Mouse (Mus musculus): ENCODE measurements around the gene Srrm1. TPM values are rescaled to one million over a fixed set of nuclear protein-coding genes. Genes with fewer than 3 reads are reported as not detected.
A peak's percentile ranks its signal among the peaks of the same experiment; 100 is the strongest.

The Srrm1 gene
- 202 and 213 TPM in 2 replicates for polyA plus RNA-seq (2015; fragmentation: Nextera tagmentation; extraction: Ambion mirVana)

DNA sequence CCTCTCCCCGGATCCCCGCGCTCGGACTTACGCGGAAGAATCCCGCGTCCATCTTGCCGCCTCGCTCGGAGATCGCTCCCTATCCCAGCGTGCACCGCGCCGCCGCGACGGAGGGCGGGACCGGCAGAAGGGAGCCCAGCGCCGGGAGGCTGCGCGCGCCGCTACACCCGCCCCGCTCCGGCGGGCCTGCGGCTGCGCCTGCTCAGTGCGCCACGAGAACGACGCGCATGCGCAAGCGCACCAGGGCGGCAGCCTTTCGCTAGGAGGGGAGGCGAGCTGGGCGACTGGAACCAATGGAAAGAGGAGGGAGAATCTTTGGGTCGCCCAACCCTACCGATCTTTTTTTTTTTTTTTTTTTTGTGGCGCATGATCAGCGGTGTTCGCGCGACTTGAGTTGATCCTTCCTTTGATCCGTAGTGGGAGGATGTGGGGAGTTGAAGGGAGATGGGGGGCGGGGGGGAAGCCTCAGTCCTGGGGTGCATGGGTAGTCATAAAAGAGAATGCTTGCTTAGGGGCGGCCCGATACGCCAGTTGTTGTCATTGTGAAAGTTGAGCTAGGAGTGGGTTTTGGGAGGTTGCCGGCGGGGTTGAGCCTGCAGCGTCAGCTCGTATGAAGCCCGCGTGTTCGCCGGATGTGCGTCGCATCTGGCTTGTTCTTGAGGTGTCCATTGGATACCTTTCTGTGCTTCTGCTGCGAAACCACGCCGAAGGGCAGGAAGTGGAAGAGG lies at the start of gene Srrm1:
TSS of gene Srrm1 (minus strand) at position 256 of the 728 bp plus-strand sequence.
- H3K9ac ChIP-seq: peak within 1 kb of the TSS; percentile 94
- under 1% methylated on average over 67 of the region's 69 CpGs for WGBS
- H3K36me3 ChIP-seq: peaks cover 7% of the 10 kb centered on the region; the same call in 1 of the 2 replicates
- peak within 1 kb of the TSS; percentile 99 for H3K27ac ChIP-seq (replicated peaks)
- H3K4me2 ChIP-seq (replicated peaks): peak within 1 kb of the TSS; percentile 77
- H3K9me3 ChIP-seq (replicated peaks): no peaks in the 10 kb centered on the region
- peak; percentile 94 for ATAC-seq (ENCODE audit: insufficient number of reproducible peaks, low FRiP score, low TSS enrichment, low read depth)
- H3K27me3 ChIP-seq: no peaks in the 10 kb centered on the region
- peak within 1 kb of the TSS; percentile 98 for H3K4me3 ChIP-seq (replicated peaks)
- H3K4me1 ChIP-seq: peaks cover 21% of the 10 kb centered on the region

DNA sequence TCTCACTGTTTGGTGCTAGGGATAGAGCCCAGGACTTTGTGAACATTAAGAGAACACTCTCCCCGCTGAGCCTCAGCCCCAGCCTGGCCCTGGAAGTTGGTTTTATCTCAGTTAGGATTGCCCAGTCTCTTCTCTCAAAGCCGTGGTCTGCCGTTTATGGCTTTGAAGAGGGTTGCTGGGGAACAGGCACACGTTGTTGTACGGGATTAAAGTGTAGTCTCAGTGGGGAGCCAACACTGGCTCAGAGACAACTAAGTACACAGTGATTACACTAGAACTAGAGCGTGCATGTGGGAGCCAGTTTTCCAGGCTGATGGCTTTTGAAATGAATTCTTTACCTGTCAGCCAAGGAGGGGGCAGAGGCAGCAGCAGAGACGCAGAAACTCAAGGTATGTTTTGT lies 48.8 kb upstream of the Srrm1 start:
- H3K27me3 ChIP-seq: peaks cover 21% of the 10 kb centered on the region
- H3K9ac ChIP-seq: no peak overlapping the region
- H3K4me1 ChIP-seq: peaks cover 12% of the 10 kb centered on the region
- ATAC-seq (ENCODE audit: insufficient number of reproducible peaks, low FRiP score, low TSS enrichment, low read depth): no peak
- no peak overlapping the region for H3K4me3 ChIP-seq (replicated peaks)
- 26% methylated on average over 7 of the region's 7 CpGs for WGBS
- no peaks in the 10 kb centered on the region for H3K9me3 ChIP-seq (replicated peaks)
- H3K4me2 ChIP-seq (replicated peaks): no peak overlapping the region
- no peaks in the 10 kb centered on the region for H3K36me3 ChIP-seq
- no peak overlapping the region for H3K27ac ChIP-seq (replicated peaks)

DNA sequence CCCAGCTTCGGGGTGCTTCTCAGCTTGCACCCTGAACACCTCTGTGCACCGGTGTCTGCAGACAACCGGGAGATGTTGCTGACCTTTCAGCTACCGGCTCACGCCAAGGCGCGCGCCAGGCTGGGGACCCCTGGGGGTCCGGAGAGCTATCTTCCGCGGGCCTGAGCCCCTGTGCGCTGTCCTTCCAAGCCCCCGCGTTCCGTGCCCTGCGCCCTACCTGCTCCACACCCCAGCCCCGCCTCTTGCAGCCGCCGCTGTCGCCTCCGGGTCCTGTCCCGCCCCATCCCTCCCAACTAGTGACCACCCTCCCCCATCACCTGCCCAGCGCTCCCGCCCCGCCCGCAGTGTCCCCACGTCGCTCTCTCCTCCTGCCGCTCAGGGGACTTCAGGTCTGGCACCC lies 44.9 kb upstream of the Srrm1 start, which contains the start of gene Ncmap:
TSS of gene Ncmap (minus strand) at position 237 of the 400 bp plus-strand sequence.
- Histone ChIP-seq H3K4me2 (replicated peaks) (peak within 1 kb of the TSS; percentile 65), H3K27me3 (peaks cover 35% of the 10 kb centered on the region), H3K4me3 (replicated peaks) (peak within 1 kb of the TSS; percentile 38), H3K36me3 (no peaks in the 10 kb centered on the region), H3K9ac (no peak within 1 kb of the TSS), H3K9me3 (replicated peaks) (no peaks in the 10 kb centered on the region), H3K27ac (replicated peaks) (no peak within 1 kb of the TSS), H3K4me1 (peaks cover 12% of the 10 kb centered on the region)
- under 1% methylated on average over 29 of the region's 29 CpGs for WGBS
- ATAC-seq (ENCODE audit: insufficient number of reproducible peaks, low FRiP score, low TSS enrichment, low read depth): no peak

- H3K27ac ChIP-seq (replicated peaks): no peak overlapping the region
- H3K4me2 ChIP-seq (replicated peaks): peak overlapping the region; percentile 65
- peaks cover 35% of the 10 kb centered on the region for H3K27me3 ChIP-seq
- no peak for ATAC-seq (ENCODE audit: insufficient number of reproducible peaks, low FRiP score, low TSS enrichment, low read depth)
- H3K4me3 ChIP-seq (replicated peaks): peak overlapping the region; percentile 38
- peaks cover 12% of the 10 kb centered on the region for H3K4me1 ChIP-seq
- WGBS: 4% methylated on average over 16 of the region's 16 CpGs
- no peaks in the 10 kb centered on the region for H3K36me3 ChIP-seq
- H3K9ac ChIP-seq: no peak overlapping the region
- H3K9me3 ChIP-seq (replicated peaks): no peaks in the 10 kb centered on the region
These were observed 44.4 kb upstream of the Srrm1 start for GRCm38 (mm10) chr4:135397551-135397950.

DNA sequence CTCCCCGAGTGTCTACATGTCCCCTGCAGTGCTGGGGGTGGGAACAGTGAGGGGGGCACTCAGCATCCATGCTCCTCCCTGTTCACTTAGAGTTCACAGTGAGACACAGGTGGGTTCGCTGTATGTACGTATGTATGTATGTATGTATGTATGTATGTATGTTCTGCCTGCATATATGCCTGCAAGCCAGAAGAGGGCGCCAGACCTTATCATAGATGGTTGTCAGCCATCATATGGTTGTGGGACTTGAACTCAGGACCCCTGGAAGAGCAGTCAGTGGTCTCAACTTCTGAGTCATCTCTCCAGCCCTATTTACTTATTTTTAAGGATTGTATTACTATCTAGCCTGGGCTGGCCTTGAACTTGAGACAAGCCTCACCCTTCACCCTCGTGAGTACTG lies 43.2 kb upstream of the Srrm1 start:
- peaks cover 35% of the 10 kb centered on the region for H3K27me3 ChIP-seq
- 86% methylated on average over 5 of the region's 5 CpGs for WGBS
- no peak overlapping the region for H3K27ac ChIP-seq (replicated peaks)
- H3K9ac ChIP-seq: no peak overlapping the region
- no peaks in the 10 kb centered on the region for H3K9me3 ChIP-seq (replicated peaks)
- no peak overlapping the region for H3K4me3 ChIP-seq (replicated peaks)
- H3K36me3 ChIP-seq: no peaks in the 10 kb centered on the region
- H3K4me1 ChIP-seq: peaks cover 12% of the 10 kb centered on the region
- no peak overlapping the region for H3K4me2 ChIP-seq (replicated peaks)
- ATAC-seq (ENCODE audit: insufficient number of reproducible peaks, low FRiP score, low TSS enrichment, low read depth): no peak

DNA sequence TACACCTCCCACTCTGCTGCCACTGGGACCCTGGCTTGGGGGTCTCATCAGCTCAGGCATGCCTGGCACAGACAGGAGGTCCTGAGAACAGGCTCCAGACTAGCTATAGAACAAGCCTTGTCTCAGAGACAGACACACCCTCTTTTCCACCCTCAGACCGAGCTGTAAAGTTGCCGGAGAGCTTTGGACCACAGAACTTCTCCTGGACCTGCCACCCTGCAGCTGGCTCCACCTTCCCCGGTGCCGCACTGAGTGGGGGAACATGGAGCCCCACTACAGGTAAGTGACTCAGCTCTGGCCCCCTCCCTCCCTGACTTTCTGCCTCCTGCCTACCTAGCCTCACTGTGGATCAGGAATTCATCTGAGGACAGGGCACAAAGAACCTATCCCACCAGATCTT lies 42.3 kb upstream of the Srrm1 start:
- ATAC-seq (ENCODE audit: insufficient number of reproducible peaks, low FRiP score, low TSS enrichment, low read depth): no peak
- Histone ChIP-seq H3K4me2 (replicated peaks) (no peak overlapping the region), H3K9me3 (replicated peaks) (no peaks in the 10 kb centered on the region), H3K27ac (replicated peaks) (no peak overlapping the region), H3K27me3 (peaks cover 35% of the 10 kb centered on the region), H3K4me3 (replicated peaks) (no peak overlapping the region), H3K4me1 (peaks cover 12% of the 10 kb centered on the region), H3K36me3 (no peaks in the 10 kb centered on the region), H3K9ac (no peak overlapping the region)
- WGBS: 60% methylated on average over 4 of the region's 4 CpGs

DNA sequence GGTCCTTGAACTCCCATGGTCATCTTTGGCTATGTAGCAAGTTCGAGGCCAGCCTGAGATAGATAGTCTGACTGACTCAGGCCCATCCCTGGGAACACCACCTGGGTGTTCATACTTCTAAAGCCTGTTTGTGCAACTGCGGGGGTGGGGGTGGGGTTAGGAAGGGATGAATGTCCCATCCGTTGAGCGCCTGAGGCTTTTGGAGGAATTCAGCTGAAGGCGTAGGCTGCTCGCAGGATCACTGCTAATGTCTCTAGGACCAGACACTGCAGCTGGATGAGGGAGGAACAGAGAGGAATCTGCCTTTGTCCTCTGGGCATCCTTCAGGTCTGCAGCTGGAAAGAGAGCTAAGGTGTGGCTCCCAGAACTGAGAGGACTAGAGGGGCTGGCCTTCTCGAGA lies 41.5 kb upstream of the Srrm1 start:
- no peak overlapping the region for H3K4me3 ChIP-seq (replicated peaks)
- H3K36me3 ChIP-seq: no peaks in the 10 kb centered on the region
- ATAC-seq (ENCODE audit: insufficient number of reproducible peaks, low FRiP score, low TSS enrichment, low read depth): no peak
- H3K27ac ChIP-seq (replicated peaks): no peak overlapping the region
- no peaks in the 10 kb centered on the region for H3K9me3 ChIP-seq (replicated peaks)
- peaks cover 12% of the 10 kb centered on the region for H3K4me1 ChIP-seq
- 59% methylated on average over 7 of the region's 7 CpGs for WGBS
- H3K27me3 ChIP-seq: peaks cover 35% of the 10 kb centered on the region
- no peak overlapping the region for H3K4me2 ChIP-seq (replicated peaks)
- no peak overlapping the region for H3K9ac ChIP-seq

DNA sequence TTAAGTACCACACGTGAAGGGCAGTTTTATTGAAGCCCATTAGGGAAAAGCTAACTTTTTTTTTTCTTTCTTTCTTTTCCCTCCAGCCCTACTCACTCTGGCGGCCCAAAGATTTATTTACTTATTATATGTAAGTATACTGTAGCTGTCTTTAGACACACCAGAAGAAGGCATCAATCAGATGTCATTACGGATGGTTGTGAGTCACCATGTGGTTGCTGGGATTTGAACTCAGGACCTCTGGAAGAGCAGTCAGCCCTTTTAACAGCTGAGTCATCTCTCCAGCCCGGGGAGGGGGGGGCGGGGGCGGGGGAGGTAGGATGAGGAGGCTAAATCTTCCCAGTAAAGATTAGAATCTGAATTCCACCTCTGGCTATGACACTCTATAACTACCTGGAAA lies 40.3 kb upstream of the Srrm1 start:
- no peak for ATAC-seq (ENCODE audit: insufficient number of reproducible peaks, low FRiP score, low TSS enrichment, low read depth)
- H3K4me1 ChIP-seq: peaks cover 11% of the 10 kb centered on the region
- H3K9me3 ChIP-seq (replicated peaks): no peaks in the 10 kb centered on the region
- H3K27ac ChIP-seq (replicated peaks): no peak overlapping the region
- H3K4me3 ChIP-seq (replicated peaks): no peak overlapping the region
- peaks cover 27% of the 10 kb centered on the region for H3K27me3 ChIP-seq
- no peak overlapping the region for H3K4me2 ChIP-seq (replicated peaks)
- WGBS: 73% methylated on average over 6 of the region's 6 CpGs
- H3K36me3 ChIP-seq: no peaks in the 10 kb centered on the region
- no peak overlapping the region for H3K9ac ChIP-seq

GRCm38 (mm10) chr4:135392801-135393200 lies 39.7 kb upstream of the Srrm1 start:
- H3K27ac ChIP-seq (replicated peaks): no peak overlapping the region
- peaks cover 23% of the 10 kb centered on the region for H3K27me3 ChIP-seq
- no peaks in the 10 kb centered on the region for H3K36me3 ChIP-seq
- ATAC-seq (ENCODE audit: insufficient number of reproducible peaks, low FRiP score, low TSS enrichment, low read depth): no peak
- no peak overlapping the region for H3K4me3 ChIP-seq (replicated peaks)
- H3K4me1 ChIP-seq: peaks cover 6% of the 10 kb centered on the region
- H3K9me3 ChIP-seq (replicated peaks): no peaks in the 10 kb centered on the region
- 86% methylated on average over 3 of the region's 3 CpGs for WGBS
- H3K9ac ChIP-seq: no peak overlapping the region
- no peak overlapping the region for H3K4me2 ChIP-seq (replicated peaks)

DNA sequence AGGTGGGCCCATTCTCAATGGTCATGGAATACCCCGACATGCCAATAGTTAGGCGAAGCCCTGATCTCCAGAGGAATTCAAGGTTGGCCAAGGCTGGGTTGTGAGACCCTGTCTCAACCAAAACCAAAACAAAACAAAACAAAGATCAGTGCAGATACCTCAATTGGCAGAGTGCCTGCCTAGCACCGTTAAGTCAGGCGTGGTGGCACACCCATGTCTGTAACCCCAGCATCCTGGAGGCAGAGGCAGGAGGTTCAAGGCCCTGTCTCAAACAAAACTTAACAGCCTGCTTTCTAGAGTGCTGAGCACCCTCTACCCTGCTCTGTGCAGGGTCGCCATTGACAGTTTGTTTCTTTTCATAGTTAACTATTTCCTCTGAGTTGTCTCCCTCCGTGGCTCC lies 37.9 kb upstream of the Srrm1 start:
- 64% methylated on average over 6 of the region's 6 CpGs for WGBS
- ATAC-seq (ENCODE audit: insufficient number of reproducible peaks, low FRiP score, low TSS enrichment, low read depth): no peak
- H3K9me3 ChIP-seq (replicated peaks): no peaks in the 10 kb centered on the region
- H3K36me3 ChIP-seq: no peaks in the 10 kb centered on the region
- H3K4me2 ChIP-seq (replicated peaks): no peak overlapping the region
- no peak overlapping the region for H3K27ac ChIP-seq (replicated peaks)
- H3K27me3 ChIP-seq: peaks cover 5% of the 10 kb centered on the region; the same call in 1 of the 2 replicates
- H3K4me3 ChIP-seq (replicated peaks): no peak overlapping the region
- no peaks in the 10 kb centered on the region for H3K4me1 ChIP-seq
- no peak overlapping the region for H3K9ac ChIP-seq

DNA sequence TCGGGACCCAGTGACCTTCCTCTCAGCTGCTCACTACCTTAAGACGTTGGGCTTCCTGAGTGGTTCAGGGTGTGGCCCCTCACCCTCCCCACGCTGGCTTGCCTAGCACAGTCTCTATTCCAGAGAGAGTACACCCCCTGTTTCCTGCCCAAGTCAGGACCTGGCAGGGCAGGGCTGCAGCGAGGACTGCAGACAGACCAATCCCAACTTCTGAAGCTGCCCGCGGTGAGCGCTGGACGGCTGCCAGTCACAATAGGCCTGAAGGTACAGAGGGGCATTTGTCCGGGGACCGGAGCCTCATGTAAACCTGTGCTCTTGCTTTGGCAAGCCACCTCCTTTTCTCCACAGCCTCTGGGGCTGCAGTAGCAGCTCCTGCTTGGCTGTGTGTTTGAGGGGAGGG lies 32.5 kb upstream of the Srrm1 start:
- Histone ChIP-seq H3K4me1 (peaks cover 8% of the 10 kb centered on the region), H3K4me2 (replicated peaks) (no peak overlapping the region), H3K9ac (no peak overlapping the region), H3K4me3 (replicated peaks) (no peak overlapping the region), H3K27ac (replicated peaks) (no peak overlapping the region), H3K27me3 (no peaks in the 10 kb centered on the region), H3K36me3 (no peaks in the 10 kb centered on the region), H3K9me3 (replicated peaks) (no peaks in the 10 kb centered on the region)
- 39% methylated on average over 10 of the region's 10 CpGs for WGBS
- peak; percentile 67; the same call in 1 of the 2 replicates for ATAC-seq (ENCODE audit: insufficient number of reproducible peaks, low FRiP score, low TSS enrichment, low read depth)

DNA sequence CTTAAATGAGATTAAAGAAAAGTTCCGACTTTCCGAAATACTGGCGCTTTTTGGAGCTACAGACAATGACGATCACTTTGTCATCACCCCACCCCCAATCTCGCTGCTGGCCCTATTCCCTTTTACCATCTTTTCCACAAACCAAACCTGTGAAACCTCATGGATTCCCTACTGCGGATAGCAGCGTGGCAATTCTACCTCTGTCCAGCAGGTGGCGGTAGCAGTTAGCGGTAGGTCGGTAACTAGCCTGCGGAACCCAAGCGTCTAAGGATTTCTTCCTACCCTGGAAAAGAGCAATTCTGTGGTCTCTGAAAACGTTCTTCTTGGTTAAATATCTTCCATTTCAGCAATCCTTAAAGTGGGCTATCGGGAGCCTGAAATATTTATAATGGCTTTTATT lies 29.2 kb upstream of the Srrm1 start:
- 4% methylated on average over 14 of the region's 14 CpGs for WGBS
- H3K4me2 ChIP-seq (replicated peaks): 0 out of 2 replicates have a peak overlapping the region, but pooled peaks have one; percentile 12
- H3K4me1 ChIP-seq: peaks cover 8% of the 10 kb centered on the region
- no peaks in the 10 kb centered on the region for H3K9me3 ChIP-seq (replicated peaks)
- H3K4me3 ChIP-seq (replicated peaks): no peak overlapping the region
- no peaks in the 10 kb centered on the region for H3K36me3 ChIP-seq
- no peaks in the 10 kb centered on the region for H3K27me3 ChIP-seq
- ATAC-seq (ENCODE audit: insufficient number of reproducible peaks, low FRiP score, low TSS enrichment, low read depth): no peak
- H3K9ac ChIP-seq: no peak overlapping the region
- no peak overlapping the region for H3K27ac ChIP-seq (replicated peaks)

All from embryonic facial prominence, embryonic 15.5 days (tissue).